Mouse (Mus musculus) midbrain, embryonic 10.5 days (tissue): ENCODE measurements around the gene Nrxn3. TPM values are rescaled to one million over a fixed set of nuclear protein-coding genes. Genes with fewer than 3 reads are reported as not detected.

Source experiments
- DNase-seq: peaks from one replicate; pipeline ENCODE4 v3.0.0-alpha.2; 2017; ENCODE audit warnings: low spot score
- H3K27ac ChIP-seq: fragments of 300-500 bp; sonication (generic); replicated peaks from 2 replicates; pipeline ENCODE4 v1.5.1; 2016; ENCODE audit warnings: mild to moderate bottlenecking
- H3K27me3 ChIP-seq: fragments of 300-500 bp; sonication (generic); 2 replicates; pipeline ENCODE4 v1.6.1; 2016; ENCODE audit warnings: low read depth, mild to moderate bottlenecking; ENCODE audit not compliant: poor library complexity, severe bottlenecking
- H3K36me3 ChIP-seq: fragments of 300-500 bp; sonication (generic); 2 replicates; pipeline ENCODE4 v1.6.1; 2016; ENCODE audit warnings: mild to moderate bottlenecking, moderate library complexity
- H3K4me1 ChIP-seq: fragments of 300-500 bp; sonication (generic); 2 replicates; pipeline ENCODE4 v1.6.1; 2016
- H3K4me3 ChIP-seq: fragments of 300-500 bp; sonication (generic); 2 replicates; pipeline ENCODE4 v1.5.1; 2016; ENCODE audit warnings: mild to moderate bottlenecking, moderate library complexity
- H3K9me3 ChIP-seq: fragments of 300-500 bp; sonication (generic); replicated peaks from 2 replicates; pipeline ENCODE4 v1.6.1; 2016; ENCODE audit warnings: mild to moderate bottlenecking
- WGBS: fragments of 180-500 bp; shearing (Covaris S2); methylation state at CpG from one replicate; pipeline ENCODE4 v1.1.7; 2016; 5-methylcytosine and 5-hydroxymethylcytosine counted together
- polyA plus RNA-seq: library from polyadenylated mRNA; unstranded; fragments of >200 nt; fragmentation: Nextera tagmentation; extraction: Ambion mirVana; gene quantifications from 2 replicates; pipeline ENCODE4 v1.2.1, GENCODE M21; 2016

The Nrxn3 gene
- polyA plus RNA-seq, 1 experiment from 2014 or later, result 5.2 TPM

- H3K4me1 ChIP-seq, result no peaks in the 10 kb centered on the region
- no peak overlapping the region for H3K27ac ChIP-seq
- WGBS, result 79% methylated on average over 3 of the region's 3 CpGs
- DNase-seq, result no peak
- no peak overlapping the region for H3K4me3 ChIP-seq
- H3K27me3 ChIP-seq, result no peaks in the 10 kb centered on the region
- no peaks in the 10 kb centered on the region for H3K36me3 ChIP-seq
- H3K9me3 ChIP-seq, result no peaks in the 10 kb centered on the region
Observed at GRCm38 (mm10) chr12:88957431-88957830, 234.8 kb downstream of the Nrxn3 start.

DNA sequence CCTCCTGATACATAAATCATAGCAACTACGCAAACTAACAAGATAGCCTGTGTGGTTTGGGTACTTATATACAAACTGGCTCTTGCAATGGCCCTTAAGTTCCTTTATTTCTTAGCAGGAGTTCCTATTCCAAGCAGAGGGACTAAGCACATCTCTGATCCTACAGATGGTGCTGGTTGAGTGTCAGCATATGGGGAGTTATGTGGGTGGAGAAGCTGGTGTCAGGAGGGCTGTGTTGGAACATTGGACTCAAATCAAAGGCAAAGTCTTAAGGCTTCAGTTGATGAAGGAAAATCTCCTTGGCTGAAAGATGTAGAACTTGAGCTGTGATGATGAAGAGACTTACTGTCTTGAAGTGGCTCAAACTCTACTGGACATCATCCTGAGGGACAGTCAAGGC, 238.1 kb downstream of the Nrxn3 start:
- WGBS, result 95% methylated on average over 1 of the region's 1 CpGs
- H3K9me3 ChIP-seq, result no peaks in the 10 kb centered on the region
- DNase-seq, result no peak
- H3K4me3 ChIP-seq, result no peak overlapping the region
- H3K27me3 ChIP-seq, result no peaks in the 10 kb centered on the region
- H3K27ac ChIP-seq, result no peak overlapping the region
- no peaks in the 10 kb centered on the region for H3K4me1 ChIP-seq
- no peaks in the 10 kb centered on the region for H3K36me3 ChIP-seq

- Histone ChIP-seq H3K27ac (no peak overlapping the region), H3K9me3 (no peaks in the 10 kb centered on the region), H3K4me3 (no peak overlapping the region), H3K36me3 (no peaks in the 10 kb centered on the region), H3K4me1 (no peaks in the 10 kb centered on the region), H3K27me3 (no peaks in the 10 kb centered on the region)
- 91% methylated on average over 4 of the region's 4 CpGs for WGBS
- no peak for DNase-seq
Observed at GRCm38 (mm10) chr12:88966329-88966728, 243.7 kb downstream of the Nrxn3 start.

DNA sequence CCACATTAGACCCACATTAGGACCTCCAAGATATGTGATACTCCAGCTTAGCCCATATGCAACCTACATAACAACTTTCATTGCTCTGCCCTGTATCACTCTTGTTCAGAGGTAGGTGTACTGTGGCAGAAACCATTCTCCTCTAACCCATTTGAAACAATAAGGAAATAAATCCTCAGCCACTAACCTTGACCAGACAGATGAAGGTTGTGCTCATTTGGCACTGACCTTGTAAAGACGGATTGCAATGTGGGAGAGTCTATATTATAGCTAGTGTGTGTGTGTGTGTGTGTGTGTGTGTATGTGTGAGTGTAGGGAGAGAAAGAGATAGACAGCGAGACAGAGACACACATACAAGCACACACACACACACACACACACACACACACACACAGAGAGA, 253.9 kb downstream of the Nrxn3 start:
- Histone ChIP-seq H3K9me3 (no peaks in the 10 kb centered on the region), H3K4me3 (no peak overlapping the region)
- 98% methylated on average over 2 of the region's 2 CpGs for WGBS

GRCm38 (mm10) chr12:88983688-88984330, 261.1 kb downstream of the Nrxn3 start:
- WGBS, result 41% methylated on average over 10 of the region's 10 CpGs
- peak; percentile 15 for DNase-seq
- Histone ChIP-seq H3K4me1 (peaks cover 31% of the 10 kb centered on the region), H3K36me3 (no peaks in the 10 kb centered on the region), H3K4me3 (no peak overlapping the region), H3K9me3 (no peaks in the 10 kb centered on the region), H3K27me3 (no peaks in the 10 kb centered on the region; the same call in 1 of the 2 replicates), H3K27ac (peak overlapping the region; percentile 55)

More for the DNA sequence above, 253.9 kb downstream of the Nrxn3 start:
- Histone ChIP-seq H3K4me1 (no peaks in the 10 kb centered on the region), H3K27me3 (no peaks in the 10 kb centered on the region), H3K36me3 (no peaks in the 10 kb centered on the region), H3K27ac (no peak overlapping the region)
- DNase-seq, result no peak

GRCm38 (mm10) chr12:88984375-88984774, 261.7 kb downstream of the Nrxn3 start:
- DNase-seq, result peak; percentile 35
- peaks cover 31% of the 10 kb centered on the region for H3K4me1 ChIP-seq
- H3K27ac ChIP-seq, result peak overlapping the region; percentile 68
- no peaks in the 10 kb centered on the region; the same call in 1 of the 2 replicates for H3K27me3 ChIP-seq
- no peak overlapping the region for H3K4me3 ChIP-seq
- no peaks in the 10 kb centered on the region for H3K36me3 ChIP-seq
- WGBS, result 11% methylated on average over 8 of the region's 8 CpGs
- H3K9me3 ChIP-seq, result no peaks in the 10 kb centered on the region

DNA sequence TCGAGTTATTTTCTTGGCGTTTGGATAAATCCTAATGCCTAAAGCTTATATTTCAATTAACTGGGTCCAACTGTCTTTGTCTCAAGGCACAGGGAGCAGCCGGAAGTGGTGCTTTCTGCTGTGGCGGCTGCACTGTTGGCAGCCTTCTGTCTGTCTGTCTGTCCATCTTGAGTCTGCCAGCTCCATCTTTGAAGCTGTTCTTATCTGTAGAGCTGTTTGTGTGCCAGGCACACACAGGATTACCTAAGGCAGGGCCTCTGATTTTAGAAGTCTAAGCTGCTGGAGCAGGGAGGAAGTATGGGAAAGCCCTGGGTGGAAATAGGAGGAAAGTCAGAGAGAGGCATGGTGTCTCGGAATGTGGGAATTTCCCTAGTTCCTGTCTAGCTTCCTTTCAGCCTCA, 262.1 kb downstream of the Nrxn3 start:
- peak; percentile 17 for DNase-seq
- Histone ChIP-seq H3K27me3 (no peaks in the 10 kb centered on the region; the same call in 1 of the 2 replicates), H3K4me1 (peaks cover 31% of the 10 kb centered on the region), H3K36me3 (no peaks in the 10 kb centered on the region), H3K9me3 (no peaks in the 10 kb centered on the region), H3K27ac (peak overlapping the region; percentile 68), H3K4me3 (no peak overlapping the region)
- 37% methylated on average over 5 of the region's 5 CpGs for WGBS

- Histone ChIP-seq H3K4me1 (peaks cover 31% of the 10 kb centered on the region), H3K27ac (no peak overlapping the region), H3K9me3 (no peaks in the 10 kb centered on the region), H3K27me3 (no peaks in the 10 kb centered on the region; the same call in 1 of the 2 replicates), H3K36me3 (no peaks in the 10 kb centered on the region), H3K4me3 (no peak overlapping the region)
- peak; percentile 17 for DNase-seq
- WGBS, result 55% methylated on average over 4 of the region's 4 CpGs
Observed at GRCm38 (mm10) chr12:88987046-88987445, 264.4 kb downstream of the Nrxn3 start.

DNA sequence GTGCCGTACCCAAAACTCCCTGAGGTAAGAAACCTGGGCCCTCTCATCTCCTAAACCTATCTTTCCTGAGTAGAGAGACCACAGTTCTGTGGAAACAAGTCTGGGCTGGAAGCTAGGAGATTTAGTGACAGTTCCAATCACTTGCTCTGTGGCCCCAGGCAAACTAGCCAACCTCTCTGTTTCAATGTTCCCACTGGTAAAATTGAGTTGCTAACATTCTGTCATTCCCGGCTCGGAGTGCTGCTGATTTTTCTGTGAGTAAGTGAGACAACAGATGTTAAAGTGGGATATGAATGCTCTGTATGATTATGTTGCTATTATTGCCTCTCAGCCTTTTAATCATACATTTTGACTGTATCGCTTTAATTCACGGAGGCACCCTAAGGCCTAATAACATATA, 268.1 kb downstream of the Nrxn3 start:
- Histone ChIP-seq H3K36me3 (no peaks in the 10 kb centered on the region), H3K27ac (no peak overlapping the region), H3K9me3 (no peaks in the 10 kb centered on the region), H3K4me3 (no peak overlapping the region), H3K27me3 (no peaks in the 10 kb centered on the region), H3K4me1 (no peaks in the 10 kb centered on the region)
- no peak for DNase-seq
- whole genome bisulfite sequencing, result 90% methylated on average over 5 of the region's 5 CpGs

DNA sequence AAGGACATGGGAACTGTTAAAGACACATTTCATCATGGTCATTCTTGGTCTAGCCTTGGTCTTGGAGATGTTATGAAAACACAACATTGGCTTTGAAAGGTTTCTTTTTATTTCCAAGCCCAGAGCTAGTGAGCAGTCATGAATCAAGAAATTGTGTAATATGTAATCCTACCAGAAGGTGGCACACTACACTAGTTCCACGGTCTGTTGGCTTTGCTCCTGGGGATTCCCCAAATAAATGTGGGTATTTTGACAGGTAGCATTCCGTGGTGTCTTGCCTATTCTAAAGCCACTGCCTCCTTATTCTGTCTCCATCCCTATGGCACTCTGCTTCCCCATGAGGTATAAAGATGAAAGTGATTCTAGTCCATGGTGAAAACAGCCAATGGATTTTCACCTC, 269.5 kb downstream of the Nrxn3 start:
- 1% methylated on average over 2 of the region's 2 CpGs for WGBS

DNA sequence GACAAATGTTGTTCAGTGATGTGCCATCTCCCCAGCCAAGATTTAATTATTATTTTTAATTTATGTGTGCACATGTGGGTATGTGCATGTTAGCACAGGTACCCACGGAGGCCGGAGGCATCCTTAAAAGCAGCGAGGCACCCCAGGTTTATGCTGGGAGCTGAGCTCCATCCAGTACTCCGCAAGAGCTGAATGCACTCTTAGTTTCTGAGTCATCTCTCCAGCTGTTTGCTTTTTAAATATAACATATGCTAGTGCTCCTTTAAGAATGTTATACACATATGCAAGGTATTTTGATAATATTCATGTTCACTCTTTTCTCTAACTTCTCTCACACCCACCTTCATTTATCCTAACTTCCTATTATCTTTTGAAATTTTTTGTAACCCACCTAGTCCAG, 271.1 kb downstream of the Nrxn3 start:
- Histone ChIP-seq H3K27me3 (no peaks in the 10 kb centered on the region), H3K27ac (no peak overlapping the region), H3K4me1 (no peaks in the 10 kb centered on the region), H3K9me3 (no peaks in the 10 kb centered on the region), H3K36me3 (no peaks in the 10 kb centered on the region), H3K4me3 (no peak overlapping the region)
- DNase-seq, result no peak
- WGBS, result 95% methylated on average over 4 of the region's 4 CpGs

More for the DNA sequence above, 269.5 kb downstream of the Nrxn3 start:
- Histone ChIP-seq H3K27me3 (no peaks in the 10 kb centered on the region), H3K27ac (no peak overlapping the region), H3K9me3 (no peaks in the 10 kb centered on the region), H3K4me3 (no peak overlapping the region), H3K4me1 (no peaks in the 10 kb centered on the region), H3K36me3 (no peaks in the 10 kb centered on the region)
- DNase-seq, result peak; percentile 20

DNA sequence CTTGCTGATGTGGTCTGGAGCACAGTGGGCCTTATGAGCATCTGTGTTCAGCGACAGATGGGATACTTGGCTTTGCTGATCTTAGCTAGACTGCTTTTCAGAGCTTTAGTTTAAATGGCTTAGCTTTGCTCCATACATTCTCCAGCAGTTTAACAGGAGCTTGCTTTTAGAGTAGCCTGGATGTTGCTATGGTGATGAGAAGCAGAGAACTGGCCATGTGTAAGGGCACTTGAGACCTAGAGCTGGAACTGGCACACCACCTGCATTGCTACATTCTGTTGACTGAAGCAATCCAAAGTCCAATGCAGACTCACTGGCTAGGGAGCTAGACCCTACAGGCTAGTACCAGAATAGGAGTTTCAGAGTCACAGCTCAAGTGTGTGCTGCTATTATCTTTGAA, 293.8 kb downstream of the Nrxn3 start:
- Histone ChIP-seq H3K27ac (no peak overlapping the region), H3K36me3 (no peaks in the 10 kb centered on the region), H3K9me3 (no peaks in the 10 kb centered on the region), H3K27me3 (no peaks in the 10 kb centered on the region), H3K4me1 (no peaks in the 10 kb centered on the region), H3K4me3 (no peak overlapping the region)
- WGBS, result 67% methylated on average over 1 of the region's 1 CpGs
- no peak for DNase-seq

GRCm38 (mm10) chr12:89025180-89025579, 302.5 kb downstream of the Nrxn3 start:
- no peak overlapping the region for H3K27ac ChIP-seq
- H3K9me3 ChIP-seq, result no peaks in the 10 kb centered on the region
- no peak overlapping the region for H3K4me3 ChIP-seq
- no peak for DNase-seq
- H3K36me3 ChIP-seq, result no peaks in the 10 kb centered on the region
- no peaks in the 10 kb centered on the region for H3K4me1 ChIP-seq
- WGBS, result 98% methylated on average over 1 of the region's 1 CpGs
- no peaks in the 10 kb centered on the region for H3K27me3 ChIP-seq
